Mouse (Mus musculus) cerebellum, postnatal 14 days (tissue): ENCODE measurements at regions not wholly inside any gene's neighbourhood (a gene's known extent, or its start where the extent isn't known, plus 50 kb on each side); places are given as distances from the start of the nearest gene placed in this dataset.
"Not testable (repeated sequence)": the region's sequence is repeated elsewhere in the genome, so short reads cannot be mapped to it uniquely, and the experiment has no call there.

Experiments used
- DNase-seq, 2 experiments: peaks; one replicate each; pipeline ENCODE4 v3.0.0; 2021; ENCODE audit warnings: mixed read lengths in 2 of 2

DNA sequence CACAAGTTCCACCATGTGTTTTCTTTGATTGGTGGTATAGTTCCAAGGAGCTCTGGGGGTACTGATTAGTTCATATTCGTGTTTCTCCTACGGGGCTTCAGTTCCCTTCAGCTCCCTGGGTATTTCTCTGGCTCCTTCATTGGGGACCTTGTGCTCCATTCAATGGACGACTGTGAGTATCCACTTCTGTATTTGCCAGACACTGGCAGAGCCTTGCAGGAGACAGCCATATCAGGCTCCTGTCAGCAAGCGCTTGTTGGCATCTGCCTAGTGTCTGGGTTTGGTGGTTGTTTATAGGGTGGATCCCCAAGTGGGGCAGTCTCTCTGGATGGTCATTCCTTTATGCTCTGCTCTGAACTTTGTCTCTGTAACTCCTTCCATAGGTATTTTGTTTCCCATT lies 1905.5 kb upstream of the Sel1l start:
- not testable (repeated sequence) for DNase-seq

- no peak for DNase-seq
Measured at GRCm38 (mm10) chr12:93748300-93748847, 1899.4 kb upstream of the Sel1l start.

GRCm38 (mm10) chr12:93718704-93719497 lies 1869.9 kb upstream of the Sel1l start:
- no peak for DNase-seq

GRCm38 (mm10) chr12:93705956-93706355 lies 1857.0 kb upstream of the Sel1l start:
- DNase-seq = peak; percentile 73 to 77

DNA sequence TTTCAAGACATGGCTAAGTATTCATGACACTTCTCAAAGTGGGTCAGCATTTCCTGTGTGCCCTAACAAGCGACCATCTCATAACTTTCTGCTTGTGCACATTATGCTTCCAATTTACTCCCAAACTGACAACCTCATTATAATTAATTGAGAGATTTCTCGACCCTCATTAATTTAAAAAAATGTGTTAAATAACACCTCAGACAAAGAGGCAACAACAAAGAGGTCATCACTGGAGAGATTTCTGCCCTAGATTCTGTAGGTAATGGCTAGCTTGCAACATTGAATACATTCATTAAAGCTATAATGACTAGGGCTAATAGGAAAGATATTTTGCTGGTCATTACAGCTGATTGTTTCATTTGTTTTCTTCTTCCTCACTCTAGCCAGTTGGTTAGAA lies 1838.2 kb upstream of the Sel1l start:
- no peak for DNase-seq

DNA sequence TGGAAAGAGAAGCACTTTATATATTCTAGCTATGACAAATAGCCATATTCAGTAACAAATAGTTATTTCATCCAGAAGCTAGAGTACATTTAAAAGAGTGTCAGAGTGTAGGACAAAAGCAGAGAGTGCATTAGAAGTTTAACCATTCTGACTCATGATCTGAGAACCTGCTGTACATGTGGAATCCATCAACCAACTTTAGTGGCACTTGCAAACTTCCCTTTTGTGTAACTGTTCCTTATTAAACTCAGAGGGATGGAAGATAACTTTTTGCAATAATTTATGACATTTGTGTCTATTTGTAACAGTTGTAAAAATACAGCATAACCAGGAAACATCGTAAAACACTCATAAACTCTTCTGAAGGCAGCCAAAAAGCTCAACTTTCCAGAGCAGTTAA lies 1835.4 kb upstream of the Sel1l start:
- no peak for DNase-seq

DNA sequence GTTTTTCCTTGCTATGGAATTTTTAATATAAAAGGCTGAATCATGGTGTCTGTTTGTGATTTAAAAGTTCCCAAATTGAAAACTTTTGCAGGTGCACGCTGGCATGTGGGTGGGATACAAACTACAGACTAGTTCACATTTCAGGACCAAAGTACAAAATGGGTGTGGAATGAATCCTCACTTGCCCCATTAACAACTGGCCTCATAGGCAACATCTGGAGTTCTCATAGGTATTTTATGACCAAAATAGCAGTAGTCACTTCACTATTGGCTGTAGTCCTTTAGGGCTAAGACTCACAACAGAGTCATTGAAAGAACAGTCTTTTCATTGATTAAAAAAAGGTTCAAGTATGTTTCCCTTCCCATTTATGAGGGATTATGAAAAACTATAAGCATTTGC lies 1828.5 kb upstream of the Sel1l start:
- no peak for DNase-seq

GRCm38 (mm10) chr12:93675032-93675431 lies 1826.1 kb upstream of the Sel1l start:
- no peak for DNase-seq

- DNase-seq = no peak
Measured at GRCm38 (mm10) chr12:93669211-93669610, 1820.3 kb upstream of the Sel1l start.

- no peak for DNase-seq
Measured at GRCm38 (mm10) chr12:93666799-93667198, 1817.8 kb upstream of the Sel1l start.
